In genomic region chr5:150166811-150167210, GRCm38 (mm10) we compare ENCODE assay signal across 26 mouse cellular contexts. TPM values are rescaled to one million over a fixed set of nuclear protein-coding genes. Genes with fewer than 3 reads are reported as not detected.
A peak's percentile ranks its signal among the peaks of the same experiment; 100 is the strongest.
DNase-seq lines count a peak whose midpoint lies in the region; ATAC-seq and TF ChIP-seq lines count a peak whose summit lies in the region.
"Had no signal": no experiment of that assay in that cellular context is flagged by ENCODE, and none has a peak within 500 bp of the region (broad histone marks: within the 10 kb centered on the region; RNA-seq: fewer than 3 reads in every experiment).

No protein-coding gene starts in this region.

- no peaks in the 10 kb centered on the region for H3K4me1 ChIP-seq in forebrain, embryonic 11.5 days (replicated peaks; ENCODE audit: control insufficient read depth, insufficient read depth, low read length)
- H3K4me1 ChIP-seq in forebrain, embryonic 15.5 days, result no peaks in the 10 kb centered on the region
- H3K4me1 ChIP-seq in heart, embryonic 10.5 days, result peaks cover 5% of the 10 kb centered on the region
- H3K4me1 ChIP-seq in brown adipose tissue, adult 24 weeks (ENCODE audit: control insufficient read depth, insufficient read depth, insufficient read length, low read length), result no peaks in the 10 kb centered on the region
- H3K4me1 ChIP-seq: forebrain, embryonic 13.5 days; hindbrain, embryonic 13.5 days had no signal

- H3K9ac ChIP-seq in forebrain, embryonic 11.5 days (ENCODE audit: low read length), result no peak overlapping the region
- H3K9ac ChIP-seq in forebrain, embryonic 15.5 days (replicated peaks), result no peak overlapping the region
- H3K9ac ChIP-seq: embryonic facial prominence, embryonic 13.5 days; forebrain, embryonic 13.5 days; forebrain, postnatal 0 days; hindbrain, embryonic 13.5 days had no signal

- WGBS in forebrain, embryonic 11.5 days, result 85% methylated on average over 5 of the region's 5 CpGs
- WGBS in forebrain, embryonic 15.5 days, result 85% methylated on average over 5 of the region's 5 CpGs
- WGBS in heart, embryonic 10.5 days, result 78% methylated on average over 5 of the region's 5 CpGs

- no peak overlapping the region for H3K4me2 ChIP-seq in forebrain, embryonic 11.5 days (ENCODE audit: low read depth, low read length, severe bottlenecking)
- H3K4me2 ChIP-seq in forebrain, embryonic 15.5 days (replicated peaks), result no peak overlapping the region
- H3K4me2 ChIP-seq: embryonic facial prominence, embryonic 13.5 days; forebrain, embryonic 13.5 days; heart, embryonic 11.5 days; hindbrain, embryonic 13.5 days had no signal

- 0 out of 2 replicates have a peak, but pooled peaks have one; percentile 11 for ATAC-seq in forebrain, embryonic 11.5 days (replicated peaks; ENCODE audit: low FRiP score)
- ATAC-seq in forebrain, embryonic 15.5 days (replicated peaks), result no peak
- ATAC-seq: activated CD4-positive, CD25-positive, alpha-beta regulatory T cell, adult 4 months; forebrain, embryonic 13.5 days; forebrain, postnatal 0 days; hindbrain, postnatal 0 days; inflammation-experienced regulatory T-cells, adult 6 months; intestine, embryonic 16.5 days had no signal

- no peaks in the 10 kb centered on the region for H3K36me3 ChIP-seq in forebrain, embryonic 11.5 days (ENCODE audit: control insufficient read depth, insufficient read depth, low read length)
- no peaks in the 10 kb centered on the region for H3K36me3 ChIP-seq in forebrain, embryonic 15.5 days
- H3K36me3 ChIP-seq in heart, embryonic 10.5 days, result no peaks in the 10 kb centered on the region
- H3K36me3 ChIP-seq: embryonic facial prominence, embryonic 10.5 days; embryonic facial prominence, embryonic 13.5 days; hindbrain, embryonic 13.5 days had no signal

- no peaks in the 10 kb centered on the region for H3K27me3 ChIP-seq in forebrain, embryonic 11.5 days (ENCODE audit: control insufficient read depth, insufficient read depth, low read length)
- H3K27me3 ChIP-seq in forebrain, embryonic 15.5 days, result no peaks in the 10 kb centered on the region
- no peaks in the 10 kb centered on the region for H3K27me3 ChIP-seq in heart, embryonic 10.5 days (ENCODE audit: insufficient read depth, poor library complexity, severe bottlenecking)
- H3K27me3 ChIP-seq: embryonic facial prominence, embryonic 13.5 days; forebrain, embryonic 13.5 days; hindbrain, embryonic 13.5 days had no signal

- TF ChIP-seq CTCF in layer of hippocampus, adult 2 months (conservative IDR thresholded peaks at IDR 0.05), result no peak

- H3K4me3 ChIP-seq in forebrain, embryonic 11.5 days (ENCODE audit: low read depth, low read length), result no peak overlapping the region
- H3K4me3 ChIP-seq in forebrain, embryonic 15.5 days, result no peak overlapping the region
- H3K4me3 ChIP-seq in heart, embryonic 10.5 days, result no peak overlapping the region
- no peak overlapping the region for H3K4me3 ChIP-seq in layer of hippocampus, adult 2 months
- no peak overlapping the region for H3K4me3 ChIP-seq in brown adipose tissue, adult 24 weeks (ENCODE audit: insufficient read depth, low read depth, low read length)
- H3K4me3 ChIP-seq: embryonic facial prominence, embryonic 10.5 days; embryonic facial prominence, embryonic 13.5 days; erythroblast, embryonic 14.5 days; forebrain, embryonic 13.5 days; hindbrain, embryonic 13.5 days had no signal

- DNase-seq in forebrain, embryonic 11.5 days (ENCODE audit: low spot score), result no peak
- peak; percentile 48 for DNase-seq in heart, embryonic 10.5 days (ENCODE audit: low spot score)
- no peak for DNase-seq in heart, adult 8-10 months (ENCODE audit: low spot score)
- no peak for DNase-seq in layer of hippocampus, adult 2 months (ENCODE audit: low spot score in 2 of 2)
- no peak for DNase-seq in layer of hippocampus, adult 8-10 months (ENCODE audit: low spot score in 2 of 2)
- DNase-seq in right cerebral cortex, postnatal 14 days, result no peak
- DNase-seq: adrenal gland, adult 8-10 months; adrenal gland, postnatal 25 days; cerebellum, adult 18-20 months; cerebellum, adult 9-10 months; cerebellum, postnatal 14 days; embryo, embryonic 11 days; forebrain, postnatal 0 days; gastrocnemius, postnatal 36 days had no signal

- H3K9me3 ChIP-seq in forebrain, embryonic 11.5 days (ENCODE audit: control insufficient read depth, low read length), result no peaks in the 10 kb centered on the region
- no peaks in the 10 kb centered on the region for H3K9me3 ChIP-seq in forebrain, embryonic 15.5 days
- H3K9me3 ChIP-seq in heart, embryonic 10.5 days, result no peaks in the 10 kb centered on the region
- H3K9me3 ChIP-seq: embryonic facial prominence, embryonic 10.5 days; embryonic facial prominence, embryonic 13.5 days; forebrain, embryonic 13.5 days; hindbrain, embryonic 13.5 days had no signal

- no peak overlapping the region for H3K27ac ChIP-seq in forebrain, embryonic 11.5 days (ENCODE audit: low read depth, low read length)
- no peak overlapping the region for H3K27ac ChIP-seq in forebrain, embryonic 15.5 days (replicated peaks)
- H3K27ac ChIP-seq in heart, embryonic 10.5 days, result no peak overlapping the region
- H3K27ac ChIP-seq in layer of hippocampus, adult 2 months, result peak overlapping the region; percentile 86
- H3K27ac ChIP-seq in brown adipose tissue, adult 24 weeks (replicated peaks; ENCODE audit: low read depth, low read length), result 0 out of 2 replicates have a peak overlapping the region, but pooled peaks have one; percentile 52
- H3K27ac ChIP-seq: embryonic facial prominence, embryonic 10.5 days; embryonic facial prominence, embryonic 13.5 days; forebrain, embryonic 13.5 days; hindbrain, embryonic 13.5 days; hindbrain, postnatal 0 days had no signal

RNA-seq across cellular contexts. Expression of gene Fry, which starts 48.4 kb away (rescaled TPM):
- 8.2 and 8.4 TPM in 2 replicates for polyA plus RNA-seq in forebrain, embryonic 11.5 days (2014; fragmentation: Nextera tagmentation; extraction: Ambion mirVana)
- polyA plus RNA-seq in forebrain, embryonic 15.5 days (2015; fragmentation: Nextera tagmentation; extraction: Ambion mirVana), result 35.5 and 36.3 TPM in 2 replicates
- polyA plus RNA-seq in heart, embryonic 10.5 days (2016; fragmentation: Nextera tagmentation; extraction: Ambion mirVana), result 14.7 and 20.3 TPM in 2 replicates
- 100 to 1,000 TPM; 116 to 137 (median 123) TPM for total RNA-seq in heart, adult 8-10 months (2022)
- total RNA-seq in layer of hippocampus, adult 2 months (2021), result 100 to 1,000 TPM; 215 to 246 TPM
- total RNA-seq in layer of hippocampus, adult 8-10 months (2022), result 100 to 1,000 TPM; 173 to 253 (median 207) TPM
- polyA plus RNA-seq in brown adipose tissue, adult 24 weeks (2012; ENCODE audit: insufficient read depth, insufficient read length, missing spikeins), result 39.7 and 41.4 TPM in 2 replicates

Comparison
In these comparisons a context has a peak if more than half of its experiments do, and no peak if none do; other contexts are left out.
1. H3K27ac ChIP-seq: peak in layer of hippocampus, adult 2 months (single experiment) and brown adipose tissue, adult 24 weeks (single experiment); none in forebrain, embryonic 11.5 days (single experiment), forebrain, embryonic 15.5 days (single experiment) and heart, embryonic 10.5 days (single experiment).